Mouse (Mus musculus) bone marrow macrophage, adult 2 months (primary cell): ENCODE data around the gene Csrp3.

ENCODE experiments used
- CTCF ChIP-seq: IDR thresholded peaks from 2 replicates; pipeline ENCODE4 v1.5.1; 2012; ENCODE audit warnings: low read depth, mild to moderate bottlenecking, low read length, moderate library complexity
- POLR2A ChIP-seq: IDR thresholded peaks from 2 replicates; pipeline ENCODE4 v1.6.1; 2012; ENCODE audit warnings: mild to moderate bottlenecking, low read depth, low read length, borderline replicate concordance

DNA sequence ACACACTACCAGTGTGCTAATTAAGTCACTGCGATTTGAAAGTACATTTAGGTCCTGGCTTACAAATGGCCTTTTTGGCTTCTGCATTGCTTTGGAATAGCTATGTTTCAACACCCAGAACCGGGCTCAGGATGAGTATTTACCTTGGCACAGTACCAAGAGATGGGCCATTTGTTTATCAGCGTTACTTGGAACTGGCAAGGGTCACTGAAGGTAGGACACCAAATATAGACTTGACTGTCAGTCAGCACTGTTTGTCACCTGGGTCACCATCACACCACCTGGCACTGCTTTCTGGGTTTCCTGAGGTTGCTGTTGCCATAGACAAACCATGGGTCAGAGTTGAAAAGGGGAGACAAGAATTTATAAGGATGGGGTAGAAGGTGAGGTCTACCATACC, 5.5 kb downstream of the Csrp3 start:
- TF ChIP-seq POLR2A (no peak), CTCF (no peak)
